Mouse (Mus musculus) heart, adult 2 months (tissue): ENCODE data around the gene Farsb.

Source experiments
- CTCF ChIP-seq: fragments of 200-600 bp; IDR thresholded peaks from 2 replicates; pipeline ENCODE4 v1.8.1; 2022; ENCODE audit warnings: antibody characterized with exemption, mild to moderate bottlenecking, moderate library complexity
- EP300 ChIP-seq: fragments of 200-500 bp; IDR thresholded peaks from 2 replicates; pipeline ENCODE4 v1.6.1; 2011; ENCODE audit warnings: low read depth, low read length, control low read depth; ENCODE audit not compliant: insufficient read depth
- POLR2A ChIP-seq: fragments of 200-500 bp; IDR thresholded peaks from 2 replicates; pipeline ENCODE4 v1.6.1; 2011; ENCODE audit warnings: mild to moderate bottlenecking, low read depth, low read length, control low read depth; ENCODE audit not compliant: insufficient read depth

GRCm38 (mm10) chr1:78537494-78538010, 48.9 kb upstream of the Farsb start:
- TF ChIP-seq EP300 (0 out of 2 replicates have a peak, but pooled peaks have one; percentile 46), POLR2A (no peak), CTCF (no peak)
